Mouse (Mus musculus) CD8-positive naive resting alpha-beta T cell, adult 2 months (primary cell): ENCODE data around the gene Slc13a5.

Experiments
- DNase-seq, 2 experiments: peaks; one replicate each; pipeline ENCODE4 v3.0.0; 2022; ENCODE audit warnings: low read depth in 2 of 2, low spot score in 2 of 2

The Slc13a5 gene

DNA sequence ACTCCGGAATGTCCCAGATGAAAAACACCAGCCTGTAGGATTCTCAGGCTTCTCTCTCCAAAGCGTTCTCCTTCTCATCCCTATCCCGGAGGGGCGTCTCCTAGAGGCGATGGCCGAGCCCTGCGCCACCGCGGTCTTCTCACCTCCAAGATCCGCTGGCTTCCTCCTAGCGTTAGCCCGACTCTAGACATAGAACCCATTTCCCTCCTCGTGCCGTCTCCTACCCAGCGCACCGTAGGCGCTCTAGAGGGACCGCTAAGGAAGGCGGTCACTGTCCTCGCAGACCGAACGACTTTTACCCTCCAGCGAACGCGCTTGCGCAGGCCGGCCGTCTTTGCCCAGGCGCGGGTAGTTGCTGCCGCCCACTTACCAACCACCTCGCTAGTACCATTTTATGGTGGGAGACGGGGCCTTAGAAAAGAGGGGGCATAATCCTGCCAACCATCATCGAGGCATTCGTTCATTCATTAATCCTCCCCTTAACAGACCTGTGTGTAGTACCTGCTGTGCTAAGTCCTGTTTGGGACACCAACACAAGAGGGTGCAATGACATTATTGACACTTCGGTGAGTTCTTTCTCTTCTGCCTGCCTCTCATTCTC, at the start of gene Slc13a5:
Gene Slc13a5, minus strand, starts transcription at position 263 of the 601 bp plus-strand sequence.
- no peak for DNase-seq

DNA sequence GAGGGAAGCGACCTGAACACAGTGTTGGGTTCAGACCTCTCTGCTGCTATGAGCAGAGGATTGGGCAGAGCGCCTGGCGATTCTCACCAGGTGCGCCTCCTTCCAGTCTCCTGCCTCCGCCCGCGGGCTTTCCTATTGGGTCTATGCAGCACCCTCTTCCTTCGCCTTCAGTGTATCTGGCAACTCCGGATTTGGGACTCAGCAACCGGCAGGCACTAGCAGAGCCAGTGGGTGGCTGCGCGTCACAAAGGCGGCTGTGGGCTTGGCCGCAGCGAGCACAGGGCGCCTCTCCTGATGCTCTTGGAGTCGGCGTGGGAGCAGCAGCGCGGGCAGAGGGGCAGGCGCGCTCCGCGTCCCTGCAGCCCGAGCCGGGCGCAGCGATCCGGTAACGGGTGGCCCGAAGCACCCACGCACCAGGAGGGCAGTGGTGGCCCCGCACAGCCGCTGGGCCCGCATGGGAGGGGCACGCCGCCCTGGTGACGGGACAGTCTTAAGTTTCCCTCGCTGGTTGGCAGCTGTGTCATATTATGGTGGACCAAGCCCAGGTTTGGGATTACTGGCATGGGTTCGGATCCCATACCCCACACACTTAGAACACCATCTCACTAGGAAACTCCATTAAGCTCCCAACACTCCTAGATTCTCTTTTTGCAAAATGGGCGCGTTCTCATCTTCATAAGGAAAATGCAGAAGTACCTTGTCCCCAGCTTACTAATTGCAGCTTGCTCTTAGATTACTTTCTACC, 47.3 kb upstream of the Slc13a5 start, which contains the start of gene Fbxo39:
Gene Fbxo39, plus strand, starts transcription at position 294 of the 745 bp plus-strand sequence.
- no peak for DNase-seq

DNA sequence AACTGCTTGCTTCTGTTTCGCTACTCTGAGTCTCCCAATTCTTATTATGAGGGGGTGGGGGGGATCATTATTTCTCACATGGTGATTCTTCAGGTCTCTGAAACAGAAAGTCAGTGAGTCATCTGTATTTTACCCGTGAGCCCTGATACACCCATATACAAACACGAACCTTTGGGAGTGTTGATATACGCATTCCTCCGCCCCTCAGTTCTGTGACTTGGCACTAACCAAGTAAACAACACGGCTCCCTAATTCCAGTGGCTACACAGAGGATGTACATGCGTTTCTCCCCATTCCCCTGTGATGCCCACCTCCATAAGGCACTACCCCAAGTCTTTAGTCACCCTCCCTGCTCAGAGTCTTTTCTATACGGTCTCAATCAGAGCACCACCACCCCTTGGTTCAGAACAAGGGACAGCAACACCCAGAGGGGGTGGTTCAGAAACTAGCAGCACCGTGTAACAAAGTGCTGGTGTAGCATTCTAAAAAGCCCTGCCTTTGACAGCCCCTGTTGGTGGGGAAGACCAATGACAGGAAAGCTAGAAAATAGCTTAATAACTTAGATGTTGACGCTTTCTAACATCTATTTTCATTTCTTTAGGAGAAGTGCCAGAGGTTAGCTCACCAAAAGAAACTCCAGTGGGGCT, 44.5 kb upstream of the Slc13a5 start:
- no peak for DNase-seq

DNA sequence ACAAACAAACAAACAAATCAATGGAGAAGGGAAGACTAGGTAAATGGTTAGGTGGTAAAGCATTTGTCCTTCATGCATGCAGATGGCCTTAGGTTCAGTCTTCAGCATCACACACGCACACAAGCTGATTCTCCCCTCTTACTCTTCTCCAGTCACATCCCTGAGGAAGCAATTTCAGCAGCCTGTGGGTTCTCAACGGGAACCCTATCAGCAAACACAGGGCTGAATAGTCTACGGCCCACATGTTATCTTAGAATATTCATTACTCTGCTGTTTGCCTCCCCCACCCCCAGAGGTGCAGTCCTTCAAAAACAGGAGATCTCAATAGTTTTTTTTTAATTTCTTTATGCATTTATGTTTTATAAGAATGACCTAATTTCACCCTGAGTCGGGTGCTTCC, 43.5 kb upstream of the Slc13a5 start:
- DNase-seq = no peak

DNA sequence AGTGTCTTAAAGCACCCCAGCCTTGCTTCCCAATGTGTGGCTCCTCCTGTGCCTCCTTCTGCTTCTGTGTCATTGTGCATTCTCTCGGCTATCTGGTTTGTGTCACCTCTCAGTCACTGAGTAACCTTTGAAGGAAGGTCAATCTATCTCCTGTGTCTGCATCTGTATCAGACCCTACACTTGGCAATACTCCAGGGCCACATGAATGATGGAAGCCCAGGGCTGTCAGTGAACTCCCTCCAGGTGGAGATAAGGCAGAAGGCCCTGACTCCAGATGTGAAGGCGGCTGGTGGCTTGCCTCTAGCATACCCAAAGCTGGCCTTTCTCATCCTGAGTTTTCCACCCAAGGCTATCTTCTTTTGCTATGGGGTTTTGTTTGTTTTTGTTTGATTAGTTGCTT, 42.0 kb upstream of the Slc13a5 start:
- DNase-seq = no peak

DNA sequence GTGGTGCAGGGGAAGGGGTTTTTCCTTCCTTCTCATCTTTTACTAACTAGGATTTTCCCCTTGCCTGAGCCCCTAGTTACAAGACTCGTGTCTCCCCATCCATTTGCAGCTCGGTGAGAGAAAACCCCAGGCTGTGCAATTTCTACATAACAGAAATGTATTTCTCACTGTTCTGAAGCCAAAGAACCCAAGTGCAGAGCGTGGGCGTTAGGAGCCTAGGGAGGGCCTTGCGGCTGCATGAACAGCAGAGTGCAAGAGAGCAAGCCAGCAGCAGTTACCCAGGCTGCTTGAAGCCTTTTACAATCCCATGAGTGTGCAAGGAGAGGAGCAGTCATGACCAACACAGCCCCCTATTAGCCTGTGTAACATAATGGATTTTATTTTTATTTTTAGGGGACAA, 40.4 kb upstream of the Slc13a5 start:
- no peak for DNase-seq

DNA sequence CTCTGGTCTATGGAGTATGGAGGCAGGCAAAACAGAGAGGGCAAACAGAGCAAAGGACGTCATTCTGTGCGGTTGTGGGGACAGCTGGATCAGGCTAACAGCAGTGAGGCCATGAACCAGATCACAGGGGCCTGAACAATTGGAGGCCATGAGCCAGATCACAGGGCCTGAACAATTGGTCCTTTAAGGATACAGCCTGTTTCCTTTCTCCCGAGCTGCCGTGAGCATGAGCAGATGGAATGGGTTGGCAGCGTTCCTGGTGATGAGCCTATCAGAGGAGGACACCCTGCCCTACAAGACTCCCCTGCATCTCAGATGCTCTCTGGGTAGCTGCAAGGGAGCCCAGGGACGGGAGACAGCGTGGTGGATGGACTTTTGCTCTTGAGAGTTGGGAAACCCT, 35.2 kb upstream of the Slc13a5 start:
- DNase-seq = no peak

DNA sequence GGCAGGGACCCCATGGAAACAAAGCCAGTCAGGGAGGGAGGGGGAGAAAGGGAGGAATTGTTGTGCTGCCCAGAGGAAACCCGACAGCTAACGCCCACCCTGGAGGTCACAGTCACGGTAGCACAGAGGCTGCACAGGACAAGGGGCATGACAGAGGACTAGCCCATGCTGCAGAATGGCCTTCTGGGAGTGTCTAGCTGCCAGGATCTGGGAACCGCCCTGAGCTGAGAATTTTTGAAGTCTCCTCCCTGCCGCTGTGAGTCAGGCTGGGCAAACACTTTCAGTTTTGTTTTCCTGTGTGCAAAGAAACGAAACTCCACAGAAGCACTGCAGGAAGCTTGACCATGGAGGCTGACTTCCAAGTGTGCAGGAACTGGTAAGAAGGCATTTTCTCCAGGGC, 34.3 kb upstream of the Slc13a5 start, which contains the start of gene Xaf1:
Gene Xaf1, plus strand, starts transcription at position 296 of the 400 bp plus-strand sequence.
- peak; percentile 10 to 34 for DNase-seq

DNA sequence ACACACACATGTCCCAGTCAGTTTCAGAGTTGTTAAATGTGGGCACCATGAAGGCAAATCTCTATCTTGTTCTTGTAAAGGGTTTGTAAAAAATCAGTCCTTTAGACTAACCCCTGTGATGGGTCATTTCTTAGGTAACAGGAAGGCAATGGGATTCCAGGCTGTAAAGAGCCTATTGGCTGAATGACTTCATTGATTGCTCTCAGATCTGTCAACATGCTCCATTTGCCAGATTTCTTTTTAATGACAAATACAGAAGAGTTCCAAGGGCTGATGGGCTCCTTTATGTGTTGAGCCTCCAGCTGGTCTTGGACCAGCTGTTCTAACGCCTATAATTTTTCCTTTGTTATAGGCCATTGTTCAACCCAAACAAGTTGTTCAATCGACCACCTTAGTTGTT, 26.1 kb upstream of the Slc13a5 start:
- DNase-seq = no peak

DNA sequence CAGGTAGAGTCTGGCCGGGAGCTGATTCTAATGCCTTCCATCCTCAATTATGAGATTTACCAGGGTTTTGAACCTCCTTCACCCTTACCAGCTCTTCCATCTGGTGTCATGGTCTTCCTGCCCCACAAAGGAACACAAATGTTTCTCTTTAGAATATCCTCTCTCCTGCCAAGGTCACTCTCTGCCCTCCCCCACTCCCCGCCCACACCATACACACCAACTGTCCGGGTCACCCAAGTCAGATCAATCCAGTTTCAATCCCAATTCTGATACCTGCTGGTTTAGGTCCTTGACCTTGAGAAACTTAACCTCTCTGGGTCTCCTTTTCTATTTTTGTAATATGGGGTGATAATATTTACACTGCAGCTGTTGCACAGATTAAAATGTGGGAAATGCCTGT, 20.5 kb upstream of the Slc13a5 start:
- no peak for DNase-seq

DNA sequence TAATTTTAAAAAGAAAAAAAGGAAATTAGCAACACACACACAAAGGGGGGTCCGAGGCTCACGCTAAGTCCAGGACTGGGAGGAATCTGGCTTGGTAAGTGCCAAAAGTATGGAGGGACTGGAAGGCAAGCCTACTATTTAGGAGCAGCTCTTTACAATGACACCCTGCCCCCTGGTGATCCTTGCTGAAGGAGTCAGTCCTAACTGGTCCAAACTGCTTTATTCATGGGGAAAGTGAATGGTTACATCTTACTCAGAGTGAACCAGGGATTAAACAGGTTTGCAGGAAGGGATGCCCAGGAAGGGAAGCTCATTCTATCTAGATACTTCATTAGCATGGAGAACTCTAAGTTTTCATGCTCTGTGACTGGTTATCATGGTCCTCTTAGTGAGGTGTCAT, 20.1 kb upstream of the Slc13a5 start:
- DNase-seq = no peak

DNA sequence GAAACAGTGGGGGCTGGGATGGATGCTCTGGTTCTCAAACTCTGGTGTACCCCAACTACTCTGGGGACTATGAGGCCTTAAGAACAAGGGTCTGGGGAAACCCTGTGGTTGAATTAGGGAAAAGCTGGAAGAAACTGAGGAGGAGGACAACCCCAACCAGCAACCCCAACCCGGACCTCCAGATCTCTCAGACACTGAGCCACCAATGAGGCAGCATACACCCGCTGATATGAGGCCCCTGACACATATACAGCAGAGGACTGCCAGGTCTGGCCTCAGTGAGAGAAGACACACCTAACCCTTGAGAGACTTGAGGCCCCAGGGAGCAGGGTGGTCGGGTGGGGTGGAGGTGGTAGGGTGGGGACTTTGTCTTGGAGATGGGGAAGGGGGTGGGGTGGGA, 19.6 kb upstream of the Slc13a5 start:
- DNase-seq = no peak

DNA sequence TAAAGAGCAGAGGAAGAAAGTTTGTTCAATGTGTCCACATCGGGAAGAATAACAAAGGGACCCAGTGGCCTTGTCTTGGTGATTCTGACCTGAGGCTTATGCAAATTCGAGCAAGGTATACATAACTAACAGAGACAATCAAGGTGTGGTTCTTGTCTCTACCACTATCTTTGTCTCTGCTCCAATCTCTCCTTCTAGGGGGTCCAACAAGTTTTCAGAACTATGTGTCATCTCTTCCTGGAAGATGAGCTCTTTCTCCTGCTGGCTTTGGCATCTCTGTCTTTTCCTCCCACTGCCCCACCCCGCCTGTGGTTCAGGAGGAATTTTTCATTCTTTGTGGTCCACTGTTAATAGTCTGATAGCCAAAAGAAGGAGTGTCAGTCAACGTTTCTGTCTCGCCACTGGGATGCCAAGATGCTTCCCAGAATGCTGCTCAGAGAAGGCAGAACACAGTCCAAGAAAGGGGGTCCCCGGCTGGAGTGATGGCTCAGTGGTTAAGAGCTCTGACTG, 19.0 kb upstream of the Slc13a5 start:
- no peak for DNase-seq

DNA sequence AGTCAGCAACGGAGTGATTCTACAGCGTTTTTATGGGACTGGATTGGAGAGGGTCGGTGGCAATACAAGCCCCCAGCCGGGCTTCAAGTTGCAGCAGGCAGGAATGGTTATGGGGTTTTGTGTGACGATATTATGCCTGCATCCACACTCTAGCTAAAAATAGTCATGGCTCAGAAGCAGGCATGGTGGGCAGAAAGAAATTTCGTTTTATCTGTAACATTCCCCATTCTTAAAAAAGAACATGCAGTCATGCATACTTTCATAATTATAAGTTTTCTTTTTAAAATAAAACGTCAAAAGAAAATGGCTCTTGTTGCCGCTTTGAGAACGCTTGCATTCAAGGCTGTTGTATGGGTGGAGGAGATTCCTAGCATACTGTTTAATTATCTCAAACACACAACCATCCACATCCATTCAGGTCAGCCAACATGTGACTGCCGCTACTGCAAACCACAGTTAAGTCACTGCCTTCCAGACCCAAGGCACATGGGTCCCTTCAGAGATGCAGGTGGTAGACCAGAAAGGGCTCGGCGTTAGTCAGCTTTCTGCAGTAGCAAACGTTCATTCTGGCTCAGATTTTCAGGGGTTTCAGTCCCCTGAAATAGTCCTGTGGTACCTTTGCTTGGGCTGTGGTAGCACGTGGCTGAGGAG, 17.6 kb upstream of the Slc13a5 start:
- no peak for DNase-seq

DNA sequence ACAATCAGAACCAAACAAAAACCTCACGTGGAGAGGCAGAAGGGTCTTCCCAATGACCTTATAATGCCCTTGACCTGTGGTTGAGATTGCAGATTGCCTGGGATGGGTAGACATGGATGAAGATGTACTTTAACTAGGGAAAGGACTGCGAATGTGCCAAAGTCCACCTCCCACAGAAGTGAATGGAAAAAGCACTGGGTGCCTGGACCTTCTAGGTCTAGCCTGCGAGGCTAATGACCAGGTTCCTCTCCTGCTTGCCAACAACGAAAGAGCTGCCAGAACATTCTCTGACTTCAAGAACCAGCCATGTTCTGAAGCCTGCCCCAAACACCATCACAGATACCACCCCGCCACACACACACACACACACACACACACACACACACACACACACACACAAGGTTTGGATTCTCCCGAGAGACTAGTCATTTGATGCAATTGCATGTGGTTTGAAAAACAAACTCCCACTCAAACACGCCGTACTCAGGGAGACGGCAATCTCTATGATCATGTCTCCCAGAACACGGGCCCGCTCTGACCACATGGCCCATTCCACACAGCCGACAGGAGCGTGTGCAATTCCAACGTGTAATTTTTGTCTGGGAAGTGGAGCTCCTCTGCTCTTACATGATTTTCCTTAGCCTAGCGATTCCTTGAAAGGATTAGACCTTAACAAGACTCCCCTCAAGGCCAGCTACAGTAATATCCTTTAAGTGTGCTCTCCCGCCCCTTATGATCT, 16.6 kb upstream of the Slc13a5 start:
- DNase-seq = no peak

DNA sequence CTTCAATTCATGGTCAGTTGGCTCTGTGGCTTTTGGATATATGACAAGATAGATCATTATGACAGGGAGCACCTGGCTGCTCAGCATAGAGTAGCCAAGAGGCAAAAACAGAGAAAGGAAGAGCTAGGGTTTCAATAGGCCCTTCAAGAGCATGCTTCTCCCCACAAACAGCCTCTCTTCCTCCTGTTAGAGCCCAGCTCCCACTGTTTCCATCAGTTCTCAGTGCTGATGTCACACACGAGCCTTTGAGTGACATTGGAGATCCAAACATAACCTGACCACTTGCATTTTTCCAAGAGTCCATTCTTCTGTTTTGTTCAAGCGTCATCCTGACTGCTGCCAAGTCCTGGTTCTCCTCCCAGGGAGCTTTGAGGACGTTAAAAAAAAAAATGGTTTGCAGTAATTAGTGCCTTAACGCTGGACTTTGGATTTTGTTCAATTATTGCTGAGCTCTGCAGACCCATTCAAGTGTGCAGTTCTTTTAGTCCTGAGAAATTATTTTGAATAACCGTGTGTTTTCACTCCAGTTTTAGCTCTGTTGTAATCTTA, 14.9 kb upstream of the Slc13a5 start:
- no peak for DNase-seq

DNA sequence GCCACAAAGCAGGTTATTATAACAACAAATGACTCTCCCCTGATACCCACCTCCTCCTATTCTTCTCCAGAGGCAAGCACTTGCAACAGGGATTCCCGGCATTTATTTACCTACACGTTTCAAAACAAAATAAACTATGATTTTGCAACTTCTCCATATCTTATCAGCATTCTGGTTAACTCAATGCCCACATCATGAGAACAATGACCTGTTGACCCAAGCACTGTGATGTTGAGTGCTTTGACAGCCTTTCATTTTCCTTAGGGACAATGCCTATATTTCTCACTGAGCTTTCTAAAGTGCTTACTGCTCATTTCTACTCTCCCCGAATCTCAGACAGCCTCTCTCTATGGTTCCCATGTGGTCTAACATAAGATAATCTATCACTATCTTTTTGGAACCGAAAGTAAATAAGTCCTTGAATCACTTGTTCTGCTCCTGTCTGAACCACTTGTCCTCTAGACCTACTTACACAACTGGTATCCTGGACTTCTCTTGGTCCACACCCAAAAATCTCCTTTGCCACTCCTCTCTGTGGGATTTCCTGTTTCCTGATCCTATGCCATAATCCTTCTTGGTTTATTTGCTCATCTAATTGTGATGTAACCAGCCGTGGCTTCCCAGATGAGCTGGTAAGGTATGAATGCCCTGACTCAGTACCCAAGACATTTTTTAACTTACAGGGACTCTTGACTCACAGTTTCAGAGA, 14.3 kb upstream of the Slc13a5 start:
- DNase-seq = no peak

DNA sequence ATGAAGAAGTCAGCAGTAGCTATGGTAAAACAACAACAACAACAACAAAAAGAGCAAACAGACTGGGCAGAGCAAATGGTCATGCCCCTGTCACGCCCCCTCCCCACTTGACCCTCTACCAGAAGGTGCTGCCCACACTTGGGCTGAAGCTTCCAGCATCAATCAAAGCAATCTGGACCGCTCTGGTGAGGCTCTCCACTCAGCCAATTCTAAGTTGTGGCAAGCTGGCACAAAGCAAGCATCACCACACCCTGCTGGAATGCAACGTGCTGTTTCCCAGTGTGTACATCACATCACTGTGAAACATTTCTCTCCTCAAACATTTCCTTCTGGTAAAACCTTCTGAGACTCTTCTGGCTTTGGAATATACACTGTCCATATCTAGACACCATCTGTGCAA, 6.3 kb upstream of the Slc13a5 start:
- DNase-seq = no peak

DNA sequence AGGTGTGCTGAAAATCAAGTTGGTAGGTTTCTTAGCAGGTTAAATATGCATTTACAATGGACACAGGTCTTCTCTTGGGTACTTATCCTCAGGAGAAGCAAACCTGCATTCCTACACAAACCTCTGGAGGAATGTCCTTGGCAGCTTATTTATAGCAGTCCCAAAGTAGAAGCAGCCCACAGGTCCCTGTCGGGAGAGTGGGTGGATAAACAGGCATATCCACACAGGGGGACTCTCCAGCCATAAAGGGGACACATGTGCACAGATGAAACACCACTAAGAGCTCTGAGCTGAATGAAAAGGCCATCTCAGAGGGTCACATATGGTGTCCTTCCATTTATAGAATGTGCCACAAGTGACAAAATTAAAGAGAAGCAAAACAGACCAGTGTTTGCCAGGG, 4.7 kb upstream of the Slc13a5 start:
- DNase-seq = no peak
